ENCODE assay signal across 27 mouse cellular contexts in genomic region chr5:81054628-81055027, GRCm38 (mm10). TPM values are rescaled to one million over a fixed set of nuclear protein-coding genes. Genes with fewer than 3 reads are reported as not detected.
A peak's percentile ranks its signal among the peaks of the same experiment; 100 is the strongest.
DNase-seq lines count a peak whose midpoint lies in the region; ATAC-seq lines count a peak whose summit lies in the region.
"Had no signal": no experiment of that assay in that cellular context is flagged by ENCODE, and none has a peak within 500 bp of the region (broad histone marks: within the 10 kb centered on the region; RNA-seq: fewer than 3 reads in every experiment).

No protein-coding gene starts in this region.

- H3K9ac ChIP-seq in neural tube, embryonic 13.5 days, result no peak overlapping the region
- H3K9ac ChIP-seq in neural tube, embryonic 14.5 days (replicated peaks; ENCODE audit: low read depth, low read length), result no peak overlapping the region
- H3K9ac ChIP-seq in forebrain, embryonic 11.5 days (ENCODE audit: low read length), result no peak overlapping the region
- H3K9ac ChIP-seq: embryonic facial prominence, embryonic 13.5 days; forebrain, embryonic 13.5 days; heart, embryonic 12.5 days; heart, embryonic 15.5 days; hindbrain, embryonic 13.5 days had no signal

- DNase-seq in neural tube, embryonic 10.5 days (ENCODE audit: extremely low spot score, low spot score), result no peak
- peak; percentile 42 for DNase-seq in NIH3T3 (ENCODE audit: low read depth)
- no peak for DNase-seq in forebrain, embryonic 11.5 days (ENCODE audit: low spot score)
- DNase-seq in natural killer cell, adult 2 months (ENCODE audit: low spot score in 2 of 2), result no peak
- DNase-seq: adrenal gland, adult 2 months; adrenal gland, postnatal 14 days; cerebellum, adult 11 months; cerebellum, adult 2 months; cerebellum, adult 9-11 months; cerebellum, postnatal 25 days; embryo, embryonic 11 days; gastrocnemius, postnatal 10 days; heart, adult 18-20 months; heart, postnatal 10 days; heart, postnatal 36 days had no signal

- no peaks in the 10 kb centered on the region for H3K36me3 ChIP-seq in neural tube, embryonic 13.5 days
- H3K36me3 ChIP-seq in neural tube, embryonic 14.5 days (ENCODE audit: control insufficient read depth, insufficient read depth, low read length), result no peaks in the 10 kb centered on the region
- no peaks in the 10 kb centered on the region for H3K36me3 ChIP-seq in forebrain, embryonic 11.5 days (ENCODE audit: control insufficient read depth, insufficient read depth, low read length)
- H3K36me3 ChIP-seq: embryonic facial prominence, embryonic 10.5 days; embryonic facial prominence, embryonic 13.5 days; heart, embryonic 12.5 days; heart, embryonic 15.5 days; hindbrain, embryonic 10.5 days; hindbrain, embryonic 13.5 days had no signal

- no peak overlapping the region for H3K27ac ChIP-seq in neural tube, embryonic 13.5 days (replicated peaks)
- H3K27ac ChIP-seq in neural tube, embryonic 14.5 days (ENCODE audit: low read depth, low read length), result no peak overlapping the region
- no peak overlapping the region for H3K27ac ChIP-seq in forebrain, embryonic 11.5 days (ENCODE audit: low read depth, low read length)
- H3K27ac ChIP-seq: embryonic facial prominence, embryonic 10.5 days; embryonic facial prominence, embryonic 13.5 days; forebrain, embryonic 13.5 days; heart, embryonic 15.5 days; hindbrain, embryonic 10.5 days; hindbrain, embryonic 13.5 days had no signal

- H3K4me1 ChIP-seq in neural tube, embryonic 13.5 days (replicated peaks), result peaks cover 13% of the 10 kb centered on the region
- H3K4me1 ChIP-seq in neural tube, embryonic 14.5 days (ENCODE audit: control insufficient read depth, insufficient read depth, low read length), result no peaks in the 10 kb centered on the region; the same call in 1 of the 2 replicates
- no peaks in the 10 kb centered on the region for H3K4me1 ChIP-seq in forebrain, embryonic 11.5 days (replicated peaks; ENCODE audit: control insufficient read depth, insufficient read depth, low read length)
- H3K4me1 ChIP-seq: embryonic facial prominence, embryonic 10.5 days; forebrain, embryonic 13.5 days; heart, embryonic 12.5 days; heart, embryonic 15.5 days had no signal

- H3K27me3 ChIP-seq in neural tube, embryonic 13.5 days, result no peaks in the 10 kb centered on the region
- no peaks in the 10 kb centered on the region for H3K27me3 ChIP-seq in neural tube, embryonic 14.5 days (ENCODE audit: control insufficient read depth, insufficient read depth, low read length)
- H3K27me3 ChIP-seq in forebrain, embryonic 11.5 days (ENCODE audit: control insufficient read depth, insufficient read depth, low read length), result no peaks in the 10 kb centered on the region
- H3K27me3 ChIP-seq: embryonic facial prominence, embryonic 13.5 days; forebrain, embryonic 13.5 days; heart, embryonic 12.5 days; heart, embryonic 15.5 days; hindbrain, embryonic 13.5 days had no signal

- WGBS in neural tube, embryonic 13.5 days, result 24% methylated on average over 4 of the region's 4 CpGs
- WGBS in neural tube, embryonic 14.5 days, result 27% methylated on average over 4 of the region's 4 CpGs
- WGBS in forebrain, embryonic 11.5 days, result 66% methylated on average over 4 of the region's 4 CpGs

- ATAC-seq in neural tube, embryonic 13.5 days (ENCODE audit: low read depth), result 0 out of 2 replicates have a peak, but pooled peaks have one; percentile 40
- ATAC-seq in neural tube, embryonic 14.5 days (ENCODE audit: low read depth), result peak; percentile 58
- no peak for ATAC-seq in forebrain, embryonic 11.5 days (replicated peaks; ENCODE audit: low FRiP score)
- ATAC-seq: forebrain, embryonic 13.5 days; forebrain, embryonic 16.5 days; hindbrain, embryonic 16.5 days had no signal

- no peak overlapping the region for H3K4me3 ChIP-seq in neural tube, embryonic 13.5 days
- no peak overlapping the region for H3K4me3 ChIP-seq in neural tube, embryonic 14.5 days (ENCODE audit: low read depth, low read length)
- H3K4me3 ChIP-seq in forebrain, embryonic 11.5 days (ENCODE audit: low read depth, low read length), result no peak overlapping the region
- H3K4me3 ChIP-seq: embryonic facial prominence, embryonic 10.5 days; embryonic facial prominence, embryonic 13.5 days; erythroblast, embryonic 14.5 days; forebrain, embryonic 13.5 days; heart, embryonic 12.5 days; heart, embryonic 15.5 days; hindbrain, embryonic 10.5 days; hindbrain, embryonic 13.5 days had no signal

- no peaks in the 10 kb centered on the region for H3K9me3 ChIP-seq in neural tube, embryonic 13.5 days
- H3K9me3 ChIP-seq in neural tube, embryonic 14.5 days (ENCODE audit: control insufficient read depth, low read length), result no peaks in the 10 kb centered on the region
- H3K9me3 ChIP-seq in forebrain, embryonic 11.5 days (ENCODE audit: control insufficient read depth, low read length), result no peaks in the 10 kb centered on the region
- H3K9me3 ChIP-seq: embryonic facial prominence, embryonic 10.5 days; embryonic facial prominence, embryonic 13.5 days; forebrain, embryonic 13.5 days; heart, embryonic 12.5 days; heart, embryonic 15.5 days; hindbrain, embryonic 10.5 days; hindbrain, embryonic 13.5 days had no signal

- no peak overlapping the region for H3K4me2 ChIP-seq in neural tube, embryonic 13.5 days
- no peak overlapping the region for H3K4me2 ChIP-seq in neural tube, embryonic 14.5 days (ENCODE audit: low read depth, low read length)
- H3K4me2 ChIP-seq in forebrain, embryonic 11.5 days (ENCODE audit: low read depth, low read length, severe bottlenecking), result no peak overlapping the region
- H3K4me2 ChIP-seq: embryonic facial prominence, embryonic 13.5 days; forebrain, embryonic 13.5 days; heart, embryonic 12.5 days; heart, embryonic 15.5 days; hindbrain, embryonic 13.5 days had no signal

RNA-seq across cellular contexts. Expression of gene Adgrl3, which starts 34.7 kb away (rescaled TPM):
- 47.4 and 53.6 TPM in 2 replicates for polyA plus RNA-seq in neural tube, embryonic 13.5 days (2015; fragmentation: Nextera tagmentation; extraction: Ambion mirVana)
- 86.0 and 98.7 TPM in 2 replicates for polyA plus RNA-seq in neural tube, embryonic 14.5 days (2014; fragmentation: Nextera tagmentation; extraction: Ambion mirVana)
- 17.6 and 19.4 TPM in 2 replicates for polyA plus RNA-seq in forebrain, embryonic 11.5 days (2014; fragmentation: Nextera tagmentation; extraction: Ambion mirVana)
- polyA plus RNA-seq: erythroblast, embryonic 14.5 days had no signal
